Mouse (Mus musculus) brain, embryonic 14.5 days (tissue): Measurements from ENCODE around the gene Cant1. TPM values are rescaled to one million over a fixed set of nuclear protein-coding genes. Genes with fewer than 3 reads are reported as not detected.
A peak's percentile ranks its signal among the peaks of the same experiment; 100 is the strongest.

Source experiments
- DNase-seq: peaks from one replicate; pipeline ENCODE4 v3.0.0-alpha.2; 2011; ENCODE audit warnings: low read depth
- CTCF ChIP-seq: fragments of 200-500 bp; IDR thresholded peaks from 2 replicates; pipeline ENCODE4 v1.5.1; 2012; ENCODE audit warnings: inconsistent platforms, mild to moderate bottlenecking, moderate library complexity, borderline replicate concordance; ENCODE audit not compliant: insufficient read depth, insufficient read length; ENCODE audit errors: extremely low read depth
- POLR2A ChIP-seq: fragments of 200-500 bp; IDR thresholded peaks from 2 replicates; pipeline ENCODE4 v1.6.1; 2012; ENCODE audit warnings: mild to moderate bottlenecking, inconsistent platforms, borderline replicate concordance; ENCODE audit not compliant: poor library complexity, insufficient read depth, insufficient read length, severe bottlenecking; ENCODE audit errors: extremely low read depth
- polyA plus RNA-seq: library from polyadenylated mRNA; depleted of rRNA; stranded (reverse); fragments of >200 nt; gene quantifications from 2 replicates; pipeline ENCODE4 v1.2.3, GENCODE M21; 2012

Gene Cant1
- polyA plus RNA-seq, 1 experiment: 45.7 TPM

DNA sequence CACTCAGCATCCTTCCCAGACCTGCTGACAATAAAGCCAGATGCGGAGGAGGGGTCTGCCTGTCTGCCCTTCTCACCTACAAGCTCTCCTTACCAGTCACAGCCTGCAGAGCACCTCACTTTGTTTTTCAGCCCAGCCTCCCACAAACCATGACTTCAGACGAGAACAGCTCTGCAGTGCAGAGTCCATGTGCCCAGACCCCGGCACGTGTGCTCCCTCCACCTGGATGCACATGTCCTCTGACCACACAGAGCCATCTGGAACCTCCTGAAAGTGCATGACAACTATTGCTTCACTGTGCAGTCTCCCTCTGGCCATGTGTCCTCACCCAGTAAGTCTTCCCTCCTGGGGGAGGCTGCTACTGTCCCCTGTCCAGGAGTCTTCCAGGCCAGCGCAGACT is 4.6 kb downstream of the Cant1 start:
- no peak for DNase-seq
- TF ChIP-seq POLR2A: no peak
- no peak for TF ChIP-seq CTCF

- TF ChIP-seq POLR2A (no peak), CTCF (no peak)
- peak; percentile 71 for DNase-seq
Measured at GRCm38 (mm10) chr11:118413055-118413454, 5.8 kb downstream of the Cant1 start.

DNA sequence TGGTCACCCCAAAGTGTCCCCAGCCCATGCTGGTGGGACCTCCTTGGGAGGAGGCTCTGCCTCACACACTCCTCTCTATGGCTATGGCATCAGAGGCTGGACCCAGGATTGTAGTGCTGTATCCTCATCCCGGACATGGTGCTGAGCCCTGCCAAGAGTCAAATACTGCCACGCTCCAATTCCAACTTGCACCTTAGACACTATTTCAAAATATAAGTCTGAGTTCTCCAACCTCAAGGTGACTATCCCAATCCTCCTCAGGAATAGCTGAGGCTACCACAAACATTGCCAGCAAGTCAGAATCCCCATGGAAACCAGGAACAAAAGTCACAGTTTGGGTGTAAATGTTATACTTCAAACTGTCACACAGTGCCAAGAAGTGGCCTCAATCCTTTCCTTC is 6.3 kb downstream of the Cant1 start:
- TF ChIP-seq POLR2A (no peak), CTCF (no peak)
- no peak for DNase-seq

DNA sequence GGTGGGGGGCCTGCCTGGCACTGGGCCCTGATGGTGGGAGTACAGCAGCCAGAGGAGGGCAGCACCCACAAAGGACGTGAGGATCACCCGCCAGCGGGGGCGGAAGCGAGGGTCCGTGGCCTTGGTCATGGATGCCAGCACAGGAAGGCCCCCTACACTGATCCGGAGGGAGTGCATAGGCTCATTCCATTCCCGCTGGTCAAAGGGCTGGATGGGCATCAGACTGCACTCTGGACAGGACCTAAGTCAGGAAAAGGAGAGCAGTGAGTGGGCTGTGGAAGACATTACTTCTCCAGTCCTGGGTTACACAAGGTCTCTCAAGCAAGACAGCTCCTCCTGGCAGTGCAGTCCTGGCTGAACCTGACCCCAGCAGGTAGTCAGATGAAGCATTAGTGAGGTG is 7.6 kb downstream of the Cant1 start:
- TF ChIP-seq POLR2A: no peak
- no peak for TF ChIP-seq CTCF
- DNase-seq: no peak

GRCm38 (mm10) chr11:118410479-118410878 is 8.4 kb downstream of the Cant1 start:
- DNase-seq: no peak
- TF ChIP-seq CTCF: no peak
- TF ChIP-seq POLR2A: no peak

DNA sequence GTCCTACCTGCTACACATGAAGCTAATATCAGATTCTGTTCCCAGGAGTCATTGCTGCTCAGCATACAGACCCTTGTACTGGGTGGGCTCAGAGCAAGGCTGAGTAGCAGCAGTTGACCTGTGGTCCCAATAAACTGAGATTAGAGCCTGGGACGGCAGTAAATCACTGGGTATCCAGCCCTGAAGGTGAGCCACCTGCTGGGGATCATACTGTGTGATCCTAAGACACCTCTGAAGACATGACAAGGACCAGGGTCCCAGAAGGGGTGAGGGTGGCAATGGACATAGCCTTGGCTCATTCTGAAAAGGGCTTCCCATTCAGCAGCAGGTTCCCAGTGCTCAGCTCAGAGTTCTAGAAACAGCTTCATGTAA is 8.8 kb downstream of the Cant1 start:
- DNase-seq: no peak
- TF ChIP-seq POLR2A: no peak

- TF ChIP-seq POLR2A: no peak
- TF ChIP-seq CTCF: no peak
- no peak for DNase-seq
Measured at GRCm38 (mm10) chr11:118409106-118410072, 9.5 kb downstream of the Cant1 start.

- no peak for DNase-seq
Measured at GRCm38 (mm10) chr11:118408051-118408740, 10.7 kb downstream of the Cant1 start.

DNA sequence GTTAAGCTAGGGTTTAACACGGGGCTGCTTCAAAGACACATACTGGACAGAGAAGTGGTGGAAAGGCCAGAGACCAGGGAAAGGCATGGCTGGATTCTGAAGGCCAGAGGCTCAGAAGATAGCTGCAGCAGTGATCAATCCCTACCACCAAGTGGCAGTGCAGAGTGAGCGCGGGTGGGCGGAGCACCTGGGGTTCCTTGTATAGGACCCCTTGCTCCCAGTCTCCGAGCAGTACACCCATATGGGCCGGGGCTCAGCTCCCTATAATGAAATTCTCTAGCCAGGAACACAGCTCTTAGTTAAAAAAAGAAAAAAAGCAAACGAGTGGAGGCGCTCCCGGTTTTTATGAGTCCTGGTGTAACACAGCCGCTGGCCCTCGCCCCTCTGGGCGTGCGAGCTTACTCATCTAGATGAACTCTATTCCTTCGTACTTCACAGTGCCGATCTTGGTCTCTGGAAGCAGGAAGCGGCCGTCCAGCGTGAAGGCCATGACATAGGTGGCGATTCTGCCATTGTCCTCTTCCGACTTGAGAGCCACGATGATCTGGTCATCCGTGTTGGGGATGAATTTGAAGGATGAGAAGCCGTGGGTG is 11.5 kb downstream of the Cant1 start:
- TF ChIP-seq CTCF (peak; percentile 25; the same call in 1 of the 2 replicates), POLR2A (no peak)
- no peak for DNase-seq

More at GRCm38 (mm10) chr11:118408051-118408740, 10.7 kb downstream of the Cant1 start:
- TF ChIP-seq POLR2A: no peak
- no peak for TF ChIP-seq CTCF

GRCm38 (mm10) chr11:118406521-118406920 is 12.4 kb downstream of the Cant1 start:
- TF ChIP-seq CTCF (no peak), POLR2A (no peak)

GRCm38 (mm10) chr11:118405311-118405710 is 13.6 kb downstream of the Cant1 start:
- DNase-seq: no peak

More at GRCm38 (mm10) chr11:118406521-118406920, 12.4 kb downstream of the Cant1 start:
- DNase-seq: no peak

More at GRCm38 (mm10) chr11:118405311-118405710, 13.6 kb downstream of the Cant1 start:
- TF ChIP-seq CTCF: no peak
- TF ChIP-seq POLR2A: no peak
